Mouse (Mus musculus) liver, adult 2 months (tissue): ENCODE results near the gene Cfap77.

Source experiments
- CTCF ChIP-seq: fragments of 200-500 bp; IDR thresholded peaks from 2 replicates; pipeline ENCODE4 v1.5.1; 2011; ENCODE audit warnings: low read depth, low read length, control low read depth
- POLR2A ChIP-seq: fragments of 200-500 bp; IDR thresholded peaks from 2 replicates; pipeline ENCODE4 v1.6.1; 2011; ENCODE audit warnings: low read length, control low read depth; ENCODE audit not compliant: insufficient read depth; ENCODE audit errors: extremely low read depth

DNA sequence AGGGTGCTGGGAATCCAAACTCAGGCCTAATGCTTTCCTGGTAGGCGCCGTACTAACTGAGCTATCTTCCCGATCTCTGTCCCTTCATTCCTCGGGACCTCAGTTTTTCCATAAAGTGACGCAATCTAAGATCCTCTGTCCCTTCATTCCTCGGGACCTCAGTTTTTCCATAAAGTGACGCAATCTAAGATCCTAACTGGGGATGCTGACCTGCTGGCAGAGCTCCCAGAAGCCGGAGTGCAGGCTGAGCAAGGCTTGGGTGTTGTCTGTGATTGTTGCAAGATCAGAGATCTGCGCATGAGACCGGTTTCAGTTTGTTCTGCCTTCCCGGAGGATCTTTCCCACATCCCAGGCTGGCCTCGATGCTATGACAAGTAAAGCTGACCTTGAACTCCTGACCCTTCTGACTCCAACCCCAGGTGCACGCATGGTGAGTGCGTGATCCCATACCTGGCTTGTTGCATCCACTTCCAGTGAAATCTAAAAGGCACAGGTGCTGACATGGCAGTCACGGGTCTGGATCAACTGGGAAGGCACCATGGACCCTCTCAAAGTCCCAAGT lies 93.8 kb downstream of the Cfap77 start:
- no peak for TF ChIP-seq CTCF
- TF ChIP-seq POLR2A: no peak
